Mouse (Mus musculus) hematopoietic stem cell, adult 5-6 weeks (primary cell): Measurements from ENCODE around the gene Slfn2. TPM values are rescaled to one million over a fixed set of nuclear protein-coding genes. Genes with fewer than 3 reads are reported as not detected.
"Not testable (repeated sequence)": the region's sequence is repeated elsewhere in the genome, so short reads cannot be mapped to it uniquely, and the experiment has no call there.

Experiments
- ATAC-seq, 2 experiments: fragments of 125-278 bp in 1 of 2; replicated peaks in 1 of 2; 2 replicates each; pipeline ENCODE4 v1.8.0; 2016 to 2017; ENCODE audit warnings: inconsistent platforms in 2 of 2, mild to moderate bottlenecking in 2 of 2, moderate number of reproducible peaks in 2 of 2, low read depth in 1 of 2, moderate TSS enrichment in 1 of 2; ENCODE audit not compliant: low FRiP score in 2 of 2, poor library complexity in 2 of 2, severe bottlenecking in 2 of 2, insufficient read depth in 1 of 2, low TSS enrichment in 1 of 2
- total RNA-seq: library from RNA; stranded (forward); fragments of 172-1452, 232-1000 nt; gene quantifications from 2 replicates; pipeline ENCODE4 v1.2.3, GENCODE M21; 2017

Gene Slfn2
- 37.2 and 65.0 TPM in 2 replicates for total RNA-seq

- no peak for ATAC-seq
Observed at GRCm38 (mm10) chr11:83064946-83065345, at the start of gene Slfn2. TSS of gene Slfn2 (plus strand) at chr11:83065112.

- ATAC-seq, result no peak
Observed at GRCm38 (mm10) chr11:83016093-83016492, 48.8 kb upstream of the Slfn2 start.

GRCm38 (mm10) chr11:83019561-83020519 is 45.1 kb upstream of the Slfn2 start:
- ATAC-seq, result peak; percentile 49 to 50; a peak in 2 of 4 replicates

GRCm38 (mm10) chr11:83020621-83021020 is 44.3 kb upstream of the Slfn2 start, which contains the start of gene Slfn8:
TSS of gene Slfn8 (minus strand) at chr11:83020810.
- ATAC-seq, result peak; percentile 60 to 68

- not testable (repeated sequence) for ATAC-seq
Observed at GRCm38 (mm10) chr11:83038686-83039085, 26.2 kb upstream of the Slfn2 start.

- no peak for ATAC-seq
Observed at GRCm38 (mm10) chr11:83039156-83039555, 25.8 kb upstream of the Slfn2 start.

- ATAC-seq, result peak; percentile 28 to 37; a peak in 2 of 4 replicates
Observed at GRCm38 (mm10) chr11:83039796-83040195, 25.1 kb upstream of the Slfn2 start.

- ATAC-seq, result peak; percentile 93 to 95
Observed at GRCm38 (mm10) chr11:83040325-83040724, 24.6 kb upstream of the Slfn2 start.

GRCm38 (mm10) chr11:83041000-83041399 is 23.9 kb upstream of the Slfn2 start:
- ATAC-seq, result no peak

- ATAC-seq, result no peak
Observed at GRCm38 (mm10) chr11:83043891-83044290, 21.0 kb upstream of the Slfn2 start.

- ATAC-seq, result no peak
Observed at GRCm38 (mm10) chr11:83045642-83046041, 19.3 kb upstream of the Slfn2 start.

- ATAC-seq, result peak; percentile 82 to 84
Observed at GRCm38 (mm10) chr11:83057863-83058262, 7.0 kb upstream of the Slfn2 start.

GRCm38 (mm10) chr11:83060412-83061020 is 4.4 kb upstream of the Slfn2 start:
- ATAC-seq, result no peak

- no peak for ATAC-seq
Observed at GRCm38 (mm10) chr11:83061806-83062205, 3.1 kb upstream of the Slfn2 start.

GRCm38 (mm10) chr11:83063126-83063525 is 1.8 kb upstream of the Slfn2 start:
- ATAC-seq, result peak in 1 of 2 experiments; percentile 38; a peak in 1 of 4 replicates

GRCm38 (mm10) chr11:83063941-83064349 is 967 bp upstream of the Slfn2 start:
- no peak; a peak in 1 of 4 replicates for ATAC-seq

- no peak for ATAC-seq
Observed at GRCm38 (mm10) chr11:83065441-83066344, 781 bp downstream of the Slfn2 start.
